Comparison of ENCODE assay signal across 15 mouse cellular contexts in the genomic region with DNA sequence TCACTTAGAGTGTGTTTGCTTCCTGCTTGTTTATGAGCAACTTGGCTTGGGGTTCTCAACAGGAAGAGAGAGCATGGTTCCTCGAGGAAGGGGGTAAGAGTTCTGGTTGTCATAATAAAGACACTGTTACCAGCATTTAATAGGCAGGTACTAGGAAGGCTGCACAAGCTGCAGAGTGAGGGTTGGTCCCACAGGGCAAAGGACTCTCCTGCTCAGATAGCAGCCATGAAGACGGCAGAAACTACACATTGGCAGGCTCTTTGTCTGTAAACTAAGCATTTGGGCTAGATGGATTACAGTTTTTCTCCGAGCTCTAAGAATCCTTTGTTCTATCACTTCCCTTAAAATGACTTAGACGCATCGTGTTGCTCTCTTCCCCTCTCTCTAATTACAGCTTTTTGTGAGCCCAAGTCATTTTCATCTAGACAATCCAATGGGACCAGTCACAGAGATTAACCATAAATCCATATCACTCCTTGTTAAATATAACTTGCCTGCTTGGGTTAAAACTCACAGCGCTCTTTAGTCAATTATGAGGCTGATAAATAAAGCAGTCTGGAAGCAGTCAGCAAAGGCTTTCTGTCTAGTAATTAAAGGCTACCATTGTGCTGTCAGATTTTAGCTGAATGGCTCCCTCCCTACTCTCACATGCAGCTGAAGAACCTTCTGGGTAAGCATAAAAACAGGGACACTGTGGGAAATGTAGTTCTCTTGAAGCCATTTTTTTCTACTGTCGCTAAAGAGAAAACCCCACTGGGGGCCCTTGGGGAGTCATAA. TPM values are rescaled to one million over a fixed set of nuclear protein-coding genes. Genes with fewer than 3 reads are reported as not detected.
DNase-seq lines count a peak whose midpoint lies in the region; ATAC-seq and TF ChIP-seq lines count a peak whose summit lies in the region.
"Had no signal": no experiment of that assay in that cellular context is flagged by ENCODE, and none has a peak within 500 bp of the region (broad histone marks: within the 10 kb centered on the region; RNA-seq: fewer than 3 reads in every experiment).

No protein-coding gene starts in this region.

- peak; percentile 54 for ATAC-seq in neural tube, embryonic 12.5 days (ENCODE audit: low FRiP score, low read depth)
- ATAC-seq in forebrain, embryonic 14.5 days = peak; percentile 88
- ATAC-seq in limb, embryonic 13.5 days (ENCODE audit: low FRiP score, low read depth) = no peak
- no peak for ATAC-seq in stomach, postnatal 0 days (ENCODE audit: low FRiP score, low TSS enrichment)
- no peak for ATAC-seq in lung, postnatal 0 days
- ATAC-seq in kidney, embryonic 15.5 days (replicated peaks; ENCODE audit: low FRiP score) = no peak
- ATAC-seq: CD4-positive, CD25-positive, alpha-beta regulatory T cell, adult 4 months; Patski had no signal

- TF ChIP-seq CTCF in stomach, postnatal 0 days (IDR thresholded peaks at IDR 0.05; ENCODE audit: low read depth) = no peak
- TF ChIP-seq CTCF in lung, postnatal 0 days (IDR thresholded peaks at IDR 0.05) = no peak

- TF ChIP-seq EP300 in stomach, postnatal 0 days (optimal IDR thresholded peaks at IDR 0.05) = no peak
- TF ChIP-seq EP300 in lung, postnatal 0 days (IDR thresholded peaks at IDR 0.05) = no peak

- WGBS in neural tube, embryonic 12.5 days = 55% methylated on average over 7 of the region's 7 CpGs
- 9% methylated on average over 7 of the region's 7 CpGs for WGBS in forebrain, embryonic 14.5 days
- WGBS in limb, embryonic 13.5 days = 38% methylated on average over 7 of the region's 7 CpGs
- 44% methylated on average over 7 of the region's 7 CpGs for WGBS in stomach, postnatal 0 days
- 62% methylated on average over 7 of the region's 7 CpGs for WGBS in lung, postnatal 0 days
- 65% methylated on average over 7 of the region's 7 CpGs for WGBS in kidney, embryonic 15.5 days

- H3K9ac ChIP-seq in neural tube, embryonic 12.5 days = no peak overlapping the region
- no peak overlapping the region for H3K9ac ChIP-seq in forebrain, embryonic 14.5 days (ENCODE audit: low read length)
- no peak overlapping the region for H3K9ac ChIP-seq in limb, embryonic 13.5 days
- H3K9ac ChIP-seq in stomach, postnatal 0 days (ENCODE audit: low read length) = no peak overlapping the region
- no peak overlapping the region for H3K9ac ChIP-seq in lung, postnatal 0 days (replicated peaks; ENCODE audit: low read depth)
- no peak overlapping the region for H3K9ac ChIP-seq in kidney, embryonic 15.5 days
- H3K9ac ChIP-seq: liver, embryonic 15.5 days had no signal

- no peak overlapping the region for H3K4me3 ChIP-seq in neural tube, embryonic 12.5 days
- no peak overlapping the region for H3K4me3 ChIP-seq in forebrain, embryonic 14.5 days (ENCODE audit: low read depth, low read length)
- no peak overlapping the region for H3K4me3 ChIP-seq in limb, embryonic 13.5 days
- no peak overlapping the region for H3K4me3 ChIP-seq in stomach, postnatal 0 days (ENCODE audit: low read depth, low read length)
- H3K4me3 ChIP-seq in lung, postnatal 0 days (ENCODE audit: low read depth, low read length) = no peak overlapping the region
- H3K4me3 ChIP-seq in kidney, embryonic 15.5 days (replicated peaks) = no peak overlapping the region
- H3K4me3 ChIP-seq: liver, embryonic 15.5 days had no signal

- H3K27me3 ChIP-seq in neural tube, embryonic 12.5 days (replicated peaks) = no peaks in the 10 kb centered on the region
- no peaks in the 10 kb centered on the region for H3K27me3 ChIP-seq in forebrain, embryonic 14.5 days (replicated peaks; ENCODE audit: control insufficient read depth, insufficient read depth, low read length)
- no peaks in the 10 kb centered on the region for H3K27me3 ChIP-seq in limb, embryonic 13.5 days
- H3K27me3 ChIP-seq in stomach, postnatal 0 days (ENCODE audit: control insufficient read depth, insufficient read depth, low read length) = no peaks in the 10 kb centered on the region
- no peaks in the 10 kb centered on the region for H3K27me3 ChIP-seq in lung, postnatal 0 days (replicated peaks; ENCODE audit: insufficient read depth, low read length)
- no peaks in the 10 kb centered on the region for H3K27me3 ChIP-seq in kidney, embryonic 15.5 days
- H3K27me3 ChIP-seq: liver, embryonic 15.5 days; Patski had no signal

- no peak overlapping the region for H3K4me2 ChIP-seq in neural tube, embryonic 12.5 days (replicated peaks)
- H3K4me2 ChIP-seq in forebrain, embryonic 14.5 days (ENCODE audit: low read length) = no peak overlapping the region
- H3K4me2 ChIP-seq in limb, embryonic 13.5 days (replicated peaks) = no peak overlapping the region
- no peak overlapping the region for H3K4me2 ChIP-seq in stomach, postnatal 0 days (replicated peaks; ENCODE audit: low read depth)
- no peak overlapping the region for H3K4me2 ChIP-seq in lung, postnatal 0 days (replicated peaks; ENCODE audit: low read depth, low read length)
- no peak overlapping the region for H3K4me2 ChIP-seq in kidney, embryonic 15.5 days
- H3K4me2 ChIP-seq: liver, embryonic 15.5 days had no signal

- H3K4me1 ChIP-seq in neural tube, embryonic 12.5 days = no peaks in the 10 kb centered on the region
- H3K4me1 ChIP-seq in forebrain, embryonic 14.5 days (ENCODE audit: control insufficient read depth, insufficient read depth, low read length) = peaks cover 3% of the 10 kb centered on the region; the same call in 1 of the 2 replicates
- H3K4me1 ChIP-seq in limb, embryonic 13.5 days = peaks cover 12% of the 10 kb centered on the region; the same call in 1 of the 2 replicates
- H3K4me1 ChIP-seq in stomach, postnatal 0 days (replicated peaks; ENCODE audit: control insufficient read depth, insufficient read depth) = no peaks in the 10 kb centered on the region; the same call in 1 of the 2 replicates
- no peaks in the 10 kb centered on the region for H3K4me1 ChIP-seq in lung, postnatal 0 days (ENCODE audit: insufficient read depth, low read depth, low read length)
- H3K4me1 ChIP-seq in kidney, embryonic 15.5 days = no peaks in the 10 kb centered on the region
- H3K4me1 ChIP-seq: liver, embryonic 15.5 days had no signal

- no peaks in the 10 kb centered on the region for H3K36me3 ChIP-seq in neural tube, embryonic 12.5 days
- no peaks in the 10 kb centered on the region for H3K36me3 ChIP-seq in forebrain, embryonic 14.5 days (ENCODE audit: control insufficient read depth, insufficient read depth, low read length)
- no peaks in the 10 kb centered on the region for H3K36me3 ChIP-seq in limb, embryonic 13.5 days
- no peaks in the 10 kb centered on the region for H3K36me3 ChIP-seq in stomach, postnatal 0 days (ENCODE audit: control insufficient read depth, insufficient read depth, low read length)
- H3K36me3 ChIP-seq in lung, postnatal 0 days (ENCODE audit: insufficient read depth, low read length) = no peaks in the 10 kb centered on the region
- no peaks in the 10 kb centered on the region for H3K36me3 ChIP-seq in kidney, embryonic 15.5 days
- H3K36me3 ChIP-seq: liver, embryonic 15.5 days had no signal

- no peak for DNase-seq in neural tube, embryonic 10.5 days (ENCODE audit: extremely low spot score, low spot score)
- DNase-seq in forebrain, embryonic 14.5 days (ENCODE audit: low spot score) = peak; percentile 78
- no peak for DNase-seq in stomach, postnatal 0 days (ENCODE audit: low spot score)
- no peak for DNase-seq in cerebellum, postnatal 36 days
- no peak for DNase-seq in lung, postnatal 0 days (ENCODE audit: low spot score)
- DNase-seq: adrenal gland, postnatal 14 days; cerebellum, adult 2 months; heart, postnatal 10 days had no signal

- no peak overlapping the region for H3K27ac ChIP-seq in neural tube, embryonic 12.5 days
- peak overlapping the region; percentile 28; the same call in 1 of the 2 replicates for H3K27ac ChIP-seq in forebrain, embryonic 14.5 days (ENCODE audit: low read depth, low read length)
- H3K27ac ChIP-seq in limb, embryonic 13.5 days = peak overlapping the region; percentile 0; the same call in 1 of the 2 replicates
- 0 out of 2 replicates have a peak overlapping the region, but pooled peaks have one; percentile 45 for H3K27ac ChIP-seq in stomach, postnatal 0 days (replicated peaks)
- no peak overlapping the region for H3K27ac ChIP-seq in lung, postnatal 0 days (ENCODE audit: low read length)
- no peak overlapping the region for H3K27ac ChIP-seq in kidney, embryonic 15.5 days
- H3K27ac ChIP-seq: liver, embryonic 15.5 days had no signal

- no peaks in the 10 kb centered on the region for H3K9me3 ChIP-seq in neural tube, embryonic 12.5 days
- H3K9me3 ChIP-seq in forebrain, embryonic 14.5 days (replicated peaks; ENCODE audit: control insufficient read depth, low read length) = no peaks in the 10 kb centered on the region
- no peaks in the 10 kb centered on the region for H3K9me3 ChIP-seq in limb, embryonic 13.5 days
- no peaks in the 10 kb centered on the region for H3K9me3 ChIP-seq in stomach, postnatal 0 days (ENCODE audit: control insufficient read depth, low read length)
- no peaks in the 10 kb centered on the region for H3K9me3 ChIP-seq in lung, postnatal 0 days (ENCODE audit: low read length)
- no peaks in the 10 kb centered on the region for H3K9me3 ChIP-seq in kidney, embryonic 15.5 days (replicated peaks)
- H3K9me3 ChIP-seq: liver, embryonic 15.5 days had no signal

RNA-seq across cellular contexts. Expression of gene Prss35, which starts 17.7 kb away (rescaled TPM):
- polyA plus RNA-seq in neural tube, embryonic 12.5 days (2016; fragmentation: Nextera tagmentation; extraction: Ambion mirVana) = 3.2 and 5.0 TPM in 2 replicates
- polyA plus RNA-seq in forebrain, embryonic 14.5 days (2014; fragmentation: Nextera tagmentation; extraction: Ambion mirVana) = 0.84 and 1.3 TPM in 2 replicates
- 51.6 and 52.9 TPM in 2 replicates for polyA plus RNA-seq in limb, embryonic 13.5 days (2015; fragmentation: Nextera tagmentation; extraction: Ambion mirVana)
- 3.9 and 4.6 TPM in 2 replicates for polyA plus RNA-seq in stomach, postnatal 0 days (2015; fragmentation: Nextera tagmentation; extraction: Ambion mirVana)
- polyA plus RNA-seq in lung, postnatal 0 days (2015; fragmentation: Nextera tagmentation; extraction: Ambion mirVana) = 18.0 and 29.2 TPM in 2 replicates
- polyA plus RNA-seq in kidney, embryonic 15.5 days (2015; fragmentation: Nextera tagmentation; extraction: Ambion mirVana) = 9.7 and 12.2 TPM in 2 replicates
- polyA plus RNA-seq: CD4-positive, CD25-positive, alpha-beta regulatory T cell, adult 4 months; small intestine, adult 2 months had no signal

RNA-seq across cellular contexts. Expression of gene Me1, which starts 30.0 kb away (rescaled TPM):
- polyA plus RNA-seq in neural tube, embryonic 12.5 days (2016; fragmentation: Nextera tagmentation; extraction: Ambion mirVana) = 23.7 and 26.3 TPM in 2 replicates
- polyA plus RNA-seq in forebrain, embryonic 14.5 days (2014; fragmentation: Nextera tagmentation; extraction: Ambion mirVana) = 13.8 and 19.1 TPM in 2 replicates
- 21.8 and 22.5 TPM in 2 replicates for polyA plus RNA-seq in limb, embryonic 13.5 days (2015; fragmentation: Nextera tagmentation; extraction: Ambion mirVana)
- 171 and 189 TPM in 2 replicates for polyA plus RNA-seq in stomach, postnatal 0 days (2015; fragmentation: Nextera tagmentation; extraction: Ambion mirVana)
- polyA plus RNA-seq in lung, postnatal 0 days (2015; fragmentation: Nextera tagmentation; extraction: Ambion mirVana) = 48.7 and 51.1 TPM in 2 replicates
- polyA plus RNA-seq in kidney, embryonic 15.5 days (2015; fragmentation: Nextera tagmentation; extraction: Ambion mirVana) = 12.7 and 17.3 TPM in 2 replicates
- polyA plus RNA-seq: CD4-positive, CD25-positive, alpha-beta regulatory T cell, adult 4 months had no signal

Comparison
In these comparisons a context has a peak if more than half of its experiments do, and no peak if none do; other contexts are left out.
1. ATAC-seq: peak in neural tube, embryonic 12.5 days (single experiment) and forebrain, embryonic 14.5 days (single experiment); none in limb, embryonic 13.5 days (single experiment), stomach, postnatal 0 days (single experiment), lung, postnatal 0 days (single experiment) and kidney, embryonic 15.5 days (single experiment).
2. H3K27ac ChIP-seq: peak in forebrain, embryonic 14.5 days (single experiment), limb, embryonic 13.5 days (single experiment) and stomach, postnatal 0 days (single experiment); none in neural tube, embryonic 12.5 days (single experiment), lung, postnatal 0 days (single experiment) and kidney, embryonic 15.5 days (single experiment).